Mouse (Mus musculus): ENCODE measurements around the gene Elf3. TPM values are rescaled to one million over a fixed set of nuclear protein-coding genes. Genes with fewer than 3 reads are reported as not detected.

The Elf3 gene
- total RNA-seq, 2 experiments from 2014 or later, result 0.24 TPM; not detected in 1

Other genes with a start within 250 kb of the Elf3 start
- gene Lgr6, start 153.3 kb downstream of the Elf3 start, total RNA-seq (2021), result 1 to 10 TPM; 1.6 to 2.3 TPM
- under 1 TPM; 0.10 to 0.24 TPM for gene Ptpn7, start 125.9 kb downstream of the Elf3 start, total RNA-seq (2021)
- gene Arl8a, start 111.7 kb downstream of the Elf3 start, total RNA-seq (2021), result 100 to 1,000 TPM; 508 to 512 TPM
- 10 to 100 TPM; 15.8 to 18.8 TPM for gene Gpr37l1, start 90.9 kb downstream of the Elf3 start, total RNA-seq (2021)
- gene Rnpep, start 25.5 kb upstream of the Elf3 start, total RNA-seq (2021), result 10 to 100 TPM; 57.4 to 60.6 TPM
- 100 to 1,000 TPM; 109 to 112 TPM for gene Timm17a, start 55.2 kb upstream of the Elf3 start, total RNA-seq (2021)
- gene Lmod1, start 66.2 kb upstream of the Elf3 start, total RNA-seq (2021), result under 1 TPM; 0.30 to 0.46 TPM
- gene Shisa4, start 116.7 kb upstream of the Elf3 start, total RNA-seq (2021), result 10 to 100 TPM; 75.2 to 79.1 TPM
- 100 to 1,000 TPM; 170 to 180 TPM for gene Ipo9, start 171.9 kb upstream of the Elf3 start, total RNA-seq (2021)